Mouse (Mus musculus) liver, adult 2 months (tissue): ENCODE measurements around the gene Mdm4. TPM values are rescaled to one million over a fixed set of nuclear protein-coding genes. Genes with fewer than 3 reads are reported as not detected.

Experiments used
- DNase-seq: peaks from one replicate; pipeline ENCODE4 v3.0.0-alpha.2; 2011; ENCODE audit warnings: low read depth, low spot score; ENCODE audit errors: extremely low read depth
- H3K27ac ChIP-seq: fragments of 200-500 bp; replicated peaks from 2 replicates; pipeline ENCODE4 v1.5.1; 2012; ENCODE audit warnings: low read depth, mild to moderate bottlenecking, control low read depth, inconsistent platforms, low read length; ENCODE audit not compliant: insufficient read depth
- H3K27me3 ChIP-seq: fragments of 200-500 bp; 2 replicates; pipeline ENCODE4 v1.6.1; 2012; ENCODE audit warnings: mild to moderate bottlenecking, moderate library complexity, low read length, inconsistent platforms; ENCODE audit not compliant: control insufficient read depth, insufficient read depth
- H3K36me3 ChIP-seq: fragments of 200-500 bp; 2 replicates; pipeline ENCODE4 v1.6.1; 2012; ENCODE audit warnings: low read length, inconsistent platforms; ENCODE audit not compliant: control insufficient read depth, insufficient read depth
- H3K4me1 ChIP-seq: fragments of 200-500 bp; 2 replicates; pipeline ENCODE4 v1.6.1; 2011; ENCODE audit warnings: low read length; ENCODE audit not compliant: control insufficient read depth, insufficient read depth
- H3K4me3 ChIP-seq: fragments of 200-500 bp; 2 replicates; pipeline ENCODE4 v1.5.1; 2011; ENCODE audit warnings: low read depth, mild to moderate bottlenecking, control low read depth, low read length, moderate library complexity; ENCODE audit not compliant: insufficient read depth
- H3K79me2 ChIP-seq: fragments of 200-500 bp; 2 replicates; pipeline ENCODE4 v1.6.1; 2012; ENCODE audit warnings: inconsistent platforms, mild to moderate bottlenecking, low read length, moderate library complexity; ENCODE audit not compliant: control insufficient read depth, insufficient read depth
- H3K9ac ChIP-seq: fragments of 200-500 bp; 2 replicates; pipeline ENCODE4 v1.6.1; 2012; ENCODE audit warnings: low read depth, mild to moderate bottlenecking, control low read depth, inconsistent platforms, low read length
- CTCF ChIP-seq: fragments of 200-500 bp; IDR thresholded peaks from 2 replicates; pipeline ENCODE4 v1.5.1; 2011; ENCODE audit warnings: low read depth, low read length, control low read depth
- POLR2A ChIP-seq: fragments of 200-500 bp; IDR thresholded peaks from 2 replicates; pipeline ENCODE4 v1.6.1; 2011; ENCODE audit warnings: low read length, control low read depth; ENCODE audit not compliant: insufficient read depth; ENCODE audit errors: extremely low read depth
- WGBS: fragments of 180-500 bp; shearing (Covaris S2); methylation state at CpG from one replicate; pipeline ENCODE4 v1.1.7; 2018; 5-methylcytosine and 5-hydroxymethylcytosine counted together
- polyA plus RNA-seq: library from polyadenylated mRNA; depleted of rRNA; stranded (reverse); fragments of >200 nt; gene quantifications from 2 replicates; pipeline ENCODE4 v1.2.3, GENCODE M21; 2012; rRNA removed
- total RNA-seq: library from RNA; depleted of rRNA; stranded (reverse); fragments of >200 nt; gene quantifications from 2 replicates; pipeline ENCODE4 v1.2.3, GENCODE M21; 2014; rRNA removed

Mdm4 gene
- total and polyA plus RNA-seq, 2 experiments: 14.3 to 41.8 TPM

DNA sequence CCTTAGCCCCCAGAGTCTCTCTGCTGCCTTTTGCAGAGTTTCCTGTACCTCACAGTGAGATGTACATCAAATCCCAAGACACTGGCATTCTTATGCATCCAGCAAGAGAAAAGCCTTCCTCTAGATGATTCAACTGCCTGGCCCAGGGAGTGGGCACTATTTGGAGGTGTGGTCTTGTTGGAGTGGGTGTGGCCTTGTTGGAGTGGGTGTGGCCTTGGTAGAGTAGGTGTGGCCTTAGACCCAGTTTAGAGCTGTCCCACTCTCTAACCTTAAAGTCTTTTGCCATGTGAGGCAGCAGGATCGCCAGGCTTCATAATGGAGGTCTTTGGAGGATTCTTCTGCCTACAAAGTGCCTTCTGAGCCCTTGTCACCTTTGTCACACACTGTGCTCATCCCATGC lies 120.4 kb downstream of the Mdm4 start:
- DNase-seq: no peak
- Histone ChIP-seq H3K27ac (no peak overlapping the region), H3K9ac (no peak overlapping the region), H3K79me2 (no peaks in the 10 kb centered on the region), H3K36me3 (no peaks in the 10 kb centered on the region), H3K4me1 (no peaks in the 10 kb centered on the region), H3K27me3 (no peaks in the 10 kb centered on the region), H3K4me3 (no peak overlapping the region)
- TF ChIP-seq CTCF (no peak), POLR2A (no peak)
- 96% methylated on average over 1 of the region's 1 CpGs for WGBS

Other genes starting within 250 kb of the Mdm4 start
- 0.07 TPM in 1 of 2 replicates, not detected in the other for gene Lrrn2, start 150.3 kb downstream of the Mdm4 start, total RNA-seq
- gene Lrrn2, start 150.3 kb downstream of the Mdm4 start, polyA plus RNA-seq: not detected in 2 replicates
- 2.5 TPM in 2 replicates for gene Pik3c2b, start 15.1 kb upstream of the Mdm4 start, total RNA-seq
- gene Pik3c2b, start 15.1 kb upstream of the Mdm4 start, polyA plus RNA-seq: 1.6 and 3.3 TPM in 2 replicates
- 43.3 and 48.6 TPM in 2 replicates for gene Ppp1r15b, start 100.6 kb upstream of the Mdm4 start, total RNA-seq
- 24.0 and 24.8 TPM in 2 replicates for gene Ppp1r15b, start 100.6 kb upstream of the Mdm4 start, polyA plus RNA-seq
- gene Plekha6, start 133.6 kb upstream of the Mdm4 start, total RNA-seq: 20.5 and 22.8 TPM in 2 replicates
- gene Plekha6, start 133.6 kb upstream of the Mdm4 start, polyA plus RNA-seq: 29.0 and 37.2 TPM in 2 replicates